Mouse (Mus musculus): ENCODE results near the gene Padi4.

GRCm38 (mm10) chr4:140711360-140711759 lies 62.7 kb downstream of the Padi4 start:
- no peak for TF ChIP-seq TCF12 (IDR thresholded peaks at IDR 0.05; ENCODE audit: insufficient read depth, poor library complexity, severe bottlenecking)
- TF ChIP-seq POLR2A (IDR thresholded peaks at IDR 0.05; ENCODE audit: insufficient read length, low read depth), result peak; percentile 31
- TF ChIP-seq USF1 (IDR thresholded peaks at IDR 0.05; ENCODE audit: low read depth), result no peak
- no peak for TF ChIP-seq SRF (IDR thresholded peaks at IDR 0.05; ENCODE audit: control insufficient read depth, insufficient read length, low read depth)
- TF ChIP-seq E2F4 (IDR thresholded peaks at IDR 0.05; ENCODE audit: insufficient read depth), result no peak
- TF ChIP-seq MAX (IDR thresholded peaks at IDR 0.05; ENCODE audit: low read depth), result no peak
- no peak for TF ChIP-seq CEBPB (IDR thresholded peaks at IDR 0.05; ENCODE audit: insufficient read depth, poor library complexity, severe bottlenecking)
- peak in 2 of 3 experiments; percentile 11 to 42 for TF ChIP-seq MYOD1 (IDR thresholded peaks at IDR 0.05; ENCODE audit: control insufficient read depth in 1 of 3, insufficient read length in 2 of 3, low read depth in 2 of 3)
- peak in 2 of 3 experiments; percentile 35 to 66 for TF ChIP-seq MYOG (IDR thresholded peaks at IDR 0.05; ENCODE audit: control insufficient read depth in 1 of 3, insufficient read depth in 1 of 3, insufficient read length in 2 of 3, low read depth in 2 of 3)
- TF ChIP-seq REST (IDR thresholded peaks at IDR 0.05; ENCODE audit: insufficient read depth, insufficient read length), result no peak
- no peak for TF ChIP-seq TCF3 (IDR thresholded peaks at IDR 0.05; ENCODE audit: insufficient read length, low read depth)

Data from myocyte (in vitro differentiated cells).